Mouse (Mus musculus) megakaryocyte progenitor cell, adult 5-6 weeks (primary cell): ENCODE data around the gene Cers5. TPM values are rescaled to one million over a fixed set of nuclear protein-coding genes. Genes with fewer than 3 reads are reported as not detected.
"Not testable (repeated sequence)": the region's sequence is repeated elsewhere in the genome, so short reads cannot be mapped to it uniquely, and the experiment has no call there.

Experiments
- ATAC-seq: replicated peaks from 2 replicates; pipeline ENCODE4 v1.8.0; 2016; ENCODE audit warnings: mild to moderate bottlenecking, moderate TSS enrichment, inconsistent platforms; ENCODE audit not compliant: poor library complexity
- total RNA-seq, 2 experiments: library from RNA; stranded (forward) in 1 of 2; stranded (reverse) in 1 of 2; fragments of 157-497, 149-512 nt in 1 of 2; fragments of 200-1000 nt in 1 of 2; gene quantifications; 2 replicates each; pipeline versions ENCODE4 v1.2.3 to v1.2.4; 2015 to 2017

Cers5 gene
- total RNA-seq, 2 experiments from 2014 or later = 23.0 to 49.4 TPM

DNA sequence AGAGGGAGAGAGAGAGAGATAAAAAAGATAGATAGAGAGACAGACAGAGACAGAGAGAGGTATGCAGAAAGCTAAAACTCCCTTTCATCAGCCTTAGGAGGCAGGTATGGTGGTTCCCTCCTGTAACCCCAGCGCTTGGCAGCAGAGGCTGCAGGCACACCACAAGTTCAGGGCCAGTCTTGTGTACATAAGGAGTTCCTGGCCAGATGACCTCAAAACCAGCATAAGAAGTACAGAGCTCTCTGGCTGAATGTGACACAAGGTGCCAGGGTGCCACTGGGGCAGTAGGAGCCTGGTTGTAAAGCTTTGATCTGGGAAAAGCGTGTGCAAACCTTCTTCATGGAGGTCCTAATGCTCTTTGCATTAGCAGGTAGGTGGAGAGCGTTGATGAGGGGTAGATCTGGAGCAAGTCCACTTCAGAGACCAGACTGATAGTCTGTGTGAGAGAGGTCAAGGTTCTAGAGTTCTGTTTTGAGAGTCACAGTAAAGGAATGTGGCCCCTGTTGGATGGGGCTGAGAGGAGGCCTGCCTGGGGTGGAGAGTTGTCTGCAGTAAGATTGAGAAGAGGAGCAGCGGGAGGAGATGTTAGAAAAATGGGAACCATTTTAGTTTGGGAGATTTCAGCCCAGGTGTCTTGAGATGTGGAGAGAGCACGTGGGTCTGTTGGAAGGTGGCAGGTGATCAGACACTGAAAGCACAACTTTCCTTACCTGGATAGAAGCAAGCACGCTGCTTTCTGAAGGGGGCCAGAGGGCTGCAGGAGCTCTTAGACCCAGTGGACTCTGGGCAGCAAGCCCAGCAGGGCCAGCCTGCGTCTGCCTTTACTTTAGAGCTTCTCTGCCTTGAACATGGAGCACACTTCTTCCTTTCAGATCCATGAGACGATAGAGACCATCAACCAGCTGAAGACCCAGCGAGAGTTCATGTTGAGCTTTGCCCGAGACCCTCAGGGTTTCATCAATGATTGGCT is 62.2 kb downstream of the Cers5 start:
- no peak for ATAC-seq

DNA sequence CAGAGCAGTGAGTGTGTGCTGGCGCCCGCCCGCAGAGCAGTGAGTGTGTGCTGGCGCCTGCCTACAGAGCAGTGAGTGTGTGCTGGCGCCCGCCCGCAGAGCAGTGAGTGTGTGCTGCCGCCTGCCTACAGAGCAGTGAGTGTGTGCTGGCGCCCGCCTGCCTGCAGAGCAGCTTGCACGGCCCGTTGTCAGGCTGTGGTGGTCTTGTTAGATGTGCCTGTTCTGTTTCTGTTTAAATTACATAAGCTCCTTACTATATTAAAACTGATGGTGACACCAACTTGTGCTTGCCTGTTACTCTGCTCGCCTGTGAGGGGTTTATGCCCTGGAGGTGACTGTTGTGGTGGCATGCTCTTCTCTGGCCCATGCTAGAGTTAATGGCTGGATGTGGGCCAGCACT is 64.5 kb downstream of the Cers5 start:
- no peak for ATAC-seq

DNA sequence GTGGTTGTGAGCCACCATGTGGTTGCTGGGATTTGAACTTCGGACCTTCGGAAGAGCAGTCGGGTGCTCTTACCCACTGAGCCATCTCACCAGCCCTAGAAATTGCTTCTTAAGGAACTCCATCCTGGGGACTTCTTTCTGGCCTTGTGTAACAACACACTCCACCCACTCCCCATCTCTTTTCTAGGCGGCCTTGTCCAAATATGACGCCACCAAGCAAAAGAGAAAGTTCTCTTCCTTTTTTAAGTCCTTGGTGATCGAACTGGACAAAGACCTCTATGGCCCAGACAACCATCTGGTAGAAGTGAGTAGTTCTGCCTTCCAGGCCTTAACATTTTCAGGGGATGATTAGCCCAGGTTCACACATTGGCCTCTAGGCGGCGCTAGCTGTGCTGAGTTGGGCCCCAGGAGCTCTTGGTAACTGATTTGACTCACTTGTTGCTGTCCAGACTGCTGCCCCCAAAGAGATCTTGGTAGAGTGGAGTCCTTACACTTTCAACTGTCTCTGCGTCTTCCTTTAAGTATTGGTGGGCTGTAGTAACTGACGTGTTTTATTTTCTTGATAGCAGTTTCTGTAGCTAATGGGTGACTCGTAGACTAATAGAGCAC is 67.1 kb downstream of the Cers5 start, which contains the start of gene Gm17349:
Gm17349 (minus strand) TSS at position 51 of the 609 bp plus-strand sequence.
- peak; percentile 59 for ATAC-seq

DNA sequence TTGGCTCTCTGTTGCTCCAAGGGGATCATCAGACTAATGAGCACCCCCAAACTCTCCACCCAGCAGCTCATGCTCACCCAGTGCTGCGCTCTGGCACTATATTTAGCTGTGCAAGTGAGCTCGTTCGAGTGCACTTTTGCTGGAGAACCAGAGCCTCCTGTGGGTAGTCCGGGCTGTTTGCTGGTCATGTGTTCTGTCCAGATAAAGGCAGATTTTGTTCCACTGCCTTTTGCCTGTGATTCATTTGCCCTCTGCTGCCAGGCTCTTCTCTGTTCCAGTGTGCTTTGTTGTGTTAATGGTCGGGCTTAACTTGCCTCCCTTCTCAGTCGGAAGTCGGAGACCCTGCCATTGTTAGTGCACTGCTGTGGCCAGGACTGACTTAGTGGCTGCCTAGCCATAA is 67.8 kb downstream of the Cers5 start:
- ATAC-seq = no peak

DNA sequence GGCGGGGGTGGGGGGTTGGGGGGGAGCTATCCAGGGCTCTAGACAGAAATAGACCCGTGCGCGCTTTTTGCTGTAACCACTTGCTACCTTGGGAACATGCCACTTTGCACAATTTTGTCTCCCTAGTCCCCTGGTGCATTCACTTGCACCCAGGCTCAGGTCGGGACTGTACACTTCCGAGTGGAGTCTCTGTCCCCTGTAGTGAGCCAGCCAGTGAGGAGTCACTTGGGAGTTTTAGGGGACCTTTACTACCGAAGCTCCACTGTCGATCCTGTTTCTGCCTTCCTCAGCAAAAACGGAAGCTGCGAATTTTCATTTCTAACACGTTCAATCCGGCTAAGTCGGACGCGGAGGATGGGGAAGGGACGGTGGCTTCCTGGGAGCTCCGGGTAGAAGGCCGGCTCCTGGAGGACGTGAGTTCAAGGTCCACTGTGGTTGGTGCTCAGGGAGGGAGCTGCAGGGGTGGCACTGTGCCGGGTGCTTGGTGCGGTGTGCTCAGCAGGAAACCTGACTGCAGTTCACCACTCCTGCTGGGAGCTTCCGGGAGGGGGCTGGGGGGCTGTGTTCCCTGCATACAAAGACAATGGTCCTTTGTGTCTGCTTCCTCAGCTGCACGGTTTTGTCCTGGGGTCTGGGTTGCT is 68.5 kb downstream of the Cers5 start:
- no peak for ATAC-seq

DNA sequence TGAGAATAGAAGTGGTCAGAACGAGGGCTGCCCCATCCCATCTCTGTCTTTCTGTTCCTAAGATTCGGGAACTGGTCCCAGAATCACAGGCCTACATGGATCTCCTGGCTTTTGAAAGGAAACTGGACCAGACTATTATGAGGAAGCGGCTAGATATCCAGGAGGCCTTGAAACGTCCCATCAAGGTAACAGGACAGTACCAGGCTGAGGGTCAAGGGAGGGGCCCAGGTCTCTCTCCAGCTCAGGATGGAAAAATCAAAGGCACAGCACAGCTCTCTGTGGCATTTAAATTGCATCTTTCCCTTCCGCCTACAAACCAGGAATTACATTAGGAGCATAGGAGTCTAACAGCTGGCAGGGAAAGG is 69.0 kb downstream of the Cers5 start:
- ATAC-seq = no peak

DNA sequence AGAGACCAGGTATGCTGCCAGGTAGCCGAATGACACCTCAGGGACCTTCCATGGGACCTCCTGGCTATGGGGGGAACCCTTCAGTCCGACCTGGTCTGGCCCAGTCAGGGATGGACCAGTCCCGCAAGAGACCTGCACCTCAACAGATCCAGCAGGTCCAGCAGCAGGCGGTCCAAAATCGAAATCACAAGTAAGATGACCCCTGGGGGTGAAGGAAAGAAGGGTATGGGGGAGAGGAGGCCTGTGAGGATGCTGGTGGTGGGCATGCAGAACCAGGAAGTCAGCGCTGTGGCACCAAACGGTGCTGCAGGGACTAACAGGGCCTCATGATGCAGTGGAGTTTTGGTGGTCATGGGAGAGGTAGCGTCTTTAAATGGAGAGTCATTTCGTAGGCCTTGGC is 69.6 kb downstream of the Cers5 start:
- ATAC-seq = no peak

DNA sequence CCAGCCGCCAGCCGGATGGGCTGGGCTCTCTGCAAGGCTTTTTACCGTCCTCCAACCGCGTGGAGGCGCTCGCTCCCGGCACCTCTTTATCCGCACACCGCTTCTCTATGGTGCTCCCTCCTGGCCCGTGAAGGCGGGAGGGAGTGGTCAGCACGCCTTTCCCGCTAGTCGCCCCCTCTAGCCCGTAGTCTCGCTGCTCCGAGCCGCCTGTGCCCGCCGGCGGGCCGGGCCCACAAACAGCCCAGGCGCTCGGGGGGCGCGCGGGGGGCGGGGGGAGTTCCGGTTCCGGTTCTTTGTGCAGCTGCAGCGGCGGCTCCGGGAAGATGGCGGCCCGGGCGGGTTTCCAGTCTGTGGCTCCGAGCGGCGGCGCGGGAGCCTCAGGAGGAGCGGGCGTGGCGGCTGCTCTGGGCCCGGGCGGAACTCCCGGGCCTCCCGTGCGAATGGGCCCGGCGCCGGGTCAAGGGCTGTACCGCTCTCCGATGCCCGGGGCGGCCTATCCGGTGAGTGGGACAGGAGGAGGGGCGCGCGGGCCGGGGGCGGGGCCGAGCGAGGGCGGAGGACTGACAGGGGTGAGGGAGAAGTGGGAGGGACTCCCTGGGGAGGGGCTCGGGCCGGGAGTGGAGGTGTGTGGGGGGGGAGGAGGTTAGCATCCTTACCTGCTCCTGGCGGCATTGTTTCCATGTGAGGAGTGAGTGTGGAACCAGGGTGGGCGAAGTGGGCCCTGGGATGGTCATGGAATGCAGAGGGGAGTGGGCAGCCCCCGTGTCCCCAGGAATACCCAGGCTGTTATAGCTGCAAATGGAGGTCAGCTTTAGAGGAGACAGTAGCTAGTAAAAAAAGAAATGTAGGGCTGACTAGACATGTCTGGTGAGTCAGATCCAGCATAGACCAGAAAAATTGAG is 70.4 kb downstream of the Cers5 start, which contains the start of gene Smarcd1:
Smarcd1 (plus strand) TSS at position 131 of the 902 bp plus-strand sequence.
- peak; percentile 95 for ATAC-seq

DNA sequence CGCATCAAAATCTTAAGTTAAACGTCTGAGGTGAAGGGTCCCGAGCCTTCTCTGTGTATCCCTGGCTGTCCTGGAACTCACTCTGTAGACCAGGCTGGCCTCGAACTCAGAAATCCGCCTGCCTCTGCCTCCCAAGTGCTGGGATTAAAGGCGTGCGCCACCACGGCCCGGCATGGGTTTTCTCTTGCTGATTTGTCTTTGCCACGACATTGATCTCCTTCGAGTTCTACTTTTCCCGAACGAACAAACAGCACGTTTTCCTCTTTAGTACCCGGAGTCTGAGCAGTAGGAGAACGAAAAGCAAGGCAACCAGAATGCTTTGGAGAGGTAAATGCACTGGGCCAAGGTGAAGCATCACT is 71.1 kb downstream of the Cers5 start:
- ATAC-seq = not testable (repeated sequence)

DNA sequence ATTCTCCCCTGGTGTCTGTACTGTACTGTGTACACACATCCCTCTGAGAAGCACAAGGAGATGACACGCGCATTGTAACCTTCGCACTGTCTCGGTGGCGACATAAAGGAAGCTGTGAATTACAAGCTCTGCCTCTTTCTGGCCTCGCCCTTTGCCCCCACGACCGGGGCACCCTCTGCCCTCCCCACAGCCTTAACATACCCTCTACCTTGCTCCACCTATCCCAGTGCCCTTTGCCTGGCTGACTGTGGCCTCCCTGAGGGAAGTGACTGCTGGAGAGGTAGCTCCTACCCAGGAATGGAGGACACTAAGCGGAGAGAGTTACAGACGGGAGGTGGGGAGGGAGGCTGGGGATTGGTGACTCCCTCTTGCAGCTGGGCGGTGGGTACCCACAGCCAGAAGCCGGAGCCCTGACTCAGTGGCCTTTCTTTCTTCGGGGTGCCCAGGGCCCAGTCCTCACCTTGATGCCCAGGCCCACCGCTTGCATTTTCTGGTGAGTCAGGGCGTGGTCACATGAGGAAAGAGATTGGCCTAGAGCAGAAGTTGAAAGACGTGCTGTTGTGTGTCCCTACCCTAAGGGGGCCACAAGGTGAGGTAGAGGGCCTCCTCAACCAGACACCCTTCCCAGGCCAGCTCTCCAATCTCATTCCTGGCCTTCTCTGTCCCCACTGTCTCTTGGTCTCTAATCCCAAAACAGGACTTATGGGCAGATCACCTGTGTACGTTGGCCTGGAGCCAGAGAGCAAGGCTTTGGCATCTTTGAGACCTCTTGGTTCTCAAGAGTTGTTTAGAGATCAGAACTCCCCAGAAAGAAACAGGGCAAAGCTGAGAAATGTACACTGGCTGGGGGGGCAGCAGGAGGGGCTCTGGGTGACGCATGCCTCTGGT is 72.2 kb downstream of the Cers5 start:
- ATAC-seq = no peak

DNA sequence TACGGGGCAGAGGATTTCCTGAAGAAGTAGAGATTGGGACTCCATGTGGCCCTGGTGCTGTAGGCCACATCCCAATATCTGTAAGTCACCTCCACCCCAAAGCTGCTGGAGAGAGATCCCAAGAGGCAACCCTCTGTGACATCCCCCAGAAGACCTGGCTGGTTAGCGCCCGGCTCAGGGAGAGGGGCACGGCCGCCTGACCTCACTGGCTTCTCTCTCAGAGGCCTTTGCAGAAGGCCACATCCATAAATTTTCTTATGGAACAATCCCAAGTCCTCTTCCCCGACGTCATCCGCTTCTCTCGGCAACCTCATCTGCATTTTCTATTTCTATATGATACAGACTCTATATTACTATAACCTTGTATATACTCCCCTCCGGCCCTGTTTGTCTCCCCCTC is 73.0 kb downstream of the Cers5 start:
- no peak for ATAC-seq

DNA sequence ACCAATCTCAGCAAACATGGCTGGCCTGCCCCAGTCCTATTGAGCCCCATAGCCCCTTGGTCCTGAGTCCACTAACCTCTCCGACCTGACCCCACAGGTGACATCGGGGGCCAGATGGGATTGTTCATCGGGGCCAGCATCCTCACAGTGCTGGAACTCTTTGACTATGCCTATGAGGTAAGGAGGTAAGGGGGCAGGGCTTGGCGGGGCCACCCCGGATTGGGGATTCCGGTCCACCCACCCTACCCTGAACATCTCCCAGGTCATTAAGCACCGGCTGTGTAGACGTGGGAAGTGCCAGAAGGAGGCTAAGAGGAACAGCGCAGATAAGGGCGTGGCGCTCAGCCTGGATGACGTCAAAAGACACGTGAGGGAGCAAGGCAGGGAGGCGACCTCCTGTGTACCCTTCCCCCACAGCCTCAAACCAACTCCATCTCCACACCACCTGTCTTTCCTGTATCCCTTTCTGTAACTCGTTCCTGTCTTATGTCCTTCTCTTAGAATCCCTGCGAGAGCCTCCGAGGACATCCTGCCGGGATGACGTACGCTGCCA is 74.1 kb downstream of the Cers5 start:
- ATAC-seq = no peak

DNA sequence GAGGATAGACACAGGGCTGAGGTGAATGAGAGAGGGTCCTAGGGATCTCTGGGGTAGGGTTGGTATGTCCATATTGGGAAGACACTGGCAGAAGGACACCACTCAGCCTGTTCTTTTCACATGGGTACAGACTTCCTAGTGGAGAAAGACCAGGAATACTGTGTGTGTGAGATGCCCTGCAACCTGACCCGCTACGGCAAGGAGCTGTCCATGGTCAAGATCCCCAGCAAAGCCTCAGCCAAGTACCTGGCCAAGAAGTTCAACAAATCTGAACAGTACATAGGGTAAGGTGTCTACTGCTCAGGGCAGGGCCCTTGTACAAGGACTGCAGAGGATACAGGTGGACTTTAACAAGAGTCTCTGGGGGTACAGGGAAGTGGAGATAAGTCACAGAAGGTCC is 75.4 kb downstream of the Cers5 start:
- ATAC-seq = no peak

DNA sequence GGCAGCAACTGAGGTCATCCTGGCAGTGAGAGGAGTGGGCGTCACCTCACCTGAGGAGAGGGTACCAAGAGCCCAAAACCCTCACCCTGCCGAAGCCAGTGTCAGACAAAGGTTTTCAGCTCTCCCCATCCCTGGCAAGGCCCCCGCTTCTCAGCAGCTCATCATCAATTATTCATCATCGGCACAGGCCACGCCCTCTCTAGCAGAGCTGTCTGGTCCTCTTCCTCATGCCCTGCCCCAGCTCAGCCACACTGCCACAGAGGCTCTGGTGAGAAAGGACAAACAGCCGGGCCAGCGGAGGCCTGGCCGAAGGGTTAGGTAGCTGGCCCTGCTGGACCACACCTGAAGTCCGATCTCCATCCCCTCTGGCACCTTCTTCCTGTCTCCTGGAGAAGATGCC is 80.7 kb downstream of the Cers5 start:
- ATAC-seq = no peak

DNA sequence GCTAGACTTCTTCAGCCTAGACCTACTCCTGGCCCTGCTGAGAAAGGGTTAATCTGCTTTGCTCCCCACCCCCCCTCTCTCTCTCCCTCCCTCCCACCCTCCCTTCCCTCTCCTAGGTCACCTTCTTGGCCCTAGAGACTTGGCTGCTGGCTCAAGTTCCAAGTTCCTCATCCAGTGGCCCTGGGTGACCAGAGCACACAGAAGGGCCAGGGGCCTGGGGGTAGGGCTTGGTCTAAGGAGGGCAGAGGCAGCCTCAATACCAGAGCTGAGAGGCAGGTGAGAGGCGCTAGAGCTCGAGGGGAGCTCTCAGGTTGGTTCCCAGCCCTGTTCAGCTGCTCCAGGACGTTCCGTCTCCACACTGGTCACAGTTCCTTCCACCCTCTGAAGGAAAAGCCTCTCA is 81.8 kb downstream of the Cers5 start:
- ATAC-seq = no peak

DNA sequence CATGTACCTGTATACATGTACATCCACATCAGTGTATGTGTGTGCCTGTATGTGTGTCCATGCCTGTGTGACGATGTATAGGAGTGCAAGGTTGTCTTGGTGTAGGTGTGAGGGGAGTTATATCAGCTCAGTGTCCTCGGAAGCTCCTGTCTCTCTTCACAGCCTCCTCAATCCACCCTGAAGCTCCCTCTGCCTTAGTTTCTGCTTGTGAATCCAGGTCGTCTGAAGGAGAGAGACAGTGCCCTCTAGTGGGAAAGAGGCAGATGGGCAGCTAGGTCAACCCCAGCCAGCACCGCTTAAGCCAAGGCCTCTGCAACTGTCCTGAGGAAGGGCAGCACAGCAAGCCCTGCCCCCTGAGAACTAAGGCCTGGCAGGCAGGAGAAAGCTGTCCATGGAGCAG is 84.0 kb downstream of the Cers5 start:
- ATAC-seq = peak; percentile 85
